Mouse (Mus musculus) embryonic facial prominence, embryonic 12.5 days (tissue): ENCODE results near the gene Cenps. TPM values are rescaled to one million over a fixed set of nuclear protein-coding genes. Genes with fewer than 3 reads are reported as not detected.
"Not testable (repeated sequence)": the region's sequence is repeated elsewhere in the genome, so short reads cannot be mapped to it uniquely, and the experiment has no call there.

Experiments
- ATAC-seq: fragments of 200-750 bp; cut with Nextera tagmentation; 2 replicates; pipeline ENCODE4 v1.8.0; 2017; ENCODE audit not compliant: insufficient number of reproducible peaks, insufficient read depth, low FRiP score, low TSS enrichment
- H3K27ac ChIP-seq: fragments of 300-500 bp; sonication (generic); 2 replicates; pipeline ENCODE4 v1.5.1; 2016; ENCODE audit warnings: mild to moderate bottlenecking
- H3K27me3 ChIP-seq: fragments of 300-500 bp; sonication (generic); 2 replicates; pipeline ENCODE4 v1.6.1; 2016; ENCODE audit warnings: mild to moderate bottlenecking, moderate library complexity
- H3K36me3 ChIP-seq: fragments of 300-500 bp; sonication (generic); 2 replicates; pipeline ENCODE4 v1.6.1; 2016; ENCODE audit warnings: mild to moderate bottlenecking
- H3K4me1 ChIP-seq: fragments of 300-500 bp; sonication (generic); 2 replicates; pipeline ENCODE4 v1.6.1; 2016
- H3K4me2 ChIP-seq: fragments of 300-500 bp; sonication (generic); replicated peaks from 2 replicates; pipeline ENCODE4 v1.6.1; 2016; ENCODE audit warnings: mild to moderate bottlenecking, moderate library complexity
- H3K4me3 ChIP-seq: fragments of 300-500 bp; sonication (generic); 2 replicates; pipeline ENCODE4 v1.5.1; 2016; ENCODE audit warnings: mild to moderate bottlenecking
- H3K9ac ChIP-seq: fragments of 300-500 bp; sonication (generic); 2 replicates; pipeline ENCODE4 v1.6.1; 2016; ENCODE audit warnings: mild to moderate bottlenecking, moderate library complexity
- H3K9me3 ChIP-seq: fragments of 300-500 bp; sonication (generic); 2 replicates; pipeline ENCODE4 v1.6.1; 2016; ENCODE audit warnings: mild to moderate bottlenecking, moderate library complexity
- WGBS: fragments of 180-500 bp; shearing (Covaris S2); methylation state at CpG from one replicate; pipeline ENCODE4 v1.1.7; 2016; 5-methylcytosine and 5-hydroxymethylcytosine counted together
- polyA plus RNA-seq: library from polyadenylated mRNA; unstranded; fragments of >200 nt; fragmentation: Nextera tagmentation; extraction: Ambion mirVana; gene quantifications from 2 replicates; pipeline ENCODE4 v1.2.1, GENCODE M21; 2016

Gene Cenps
- polyA plus RNA-seq, 1 experiment from 2014 or later: 47.1 TPM

DNA sequence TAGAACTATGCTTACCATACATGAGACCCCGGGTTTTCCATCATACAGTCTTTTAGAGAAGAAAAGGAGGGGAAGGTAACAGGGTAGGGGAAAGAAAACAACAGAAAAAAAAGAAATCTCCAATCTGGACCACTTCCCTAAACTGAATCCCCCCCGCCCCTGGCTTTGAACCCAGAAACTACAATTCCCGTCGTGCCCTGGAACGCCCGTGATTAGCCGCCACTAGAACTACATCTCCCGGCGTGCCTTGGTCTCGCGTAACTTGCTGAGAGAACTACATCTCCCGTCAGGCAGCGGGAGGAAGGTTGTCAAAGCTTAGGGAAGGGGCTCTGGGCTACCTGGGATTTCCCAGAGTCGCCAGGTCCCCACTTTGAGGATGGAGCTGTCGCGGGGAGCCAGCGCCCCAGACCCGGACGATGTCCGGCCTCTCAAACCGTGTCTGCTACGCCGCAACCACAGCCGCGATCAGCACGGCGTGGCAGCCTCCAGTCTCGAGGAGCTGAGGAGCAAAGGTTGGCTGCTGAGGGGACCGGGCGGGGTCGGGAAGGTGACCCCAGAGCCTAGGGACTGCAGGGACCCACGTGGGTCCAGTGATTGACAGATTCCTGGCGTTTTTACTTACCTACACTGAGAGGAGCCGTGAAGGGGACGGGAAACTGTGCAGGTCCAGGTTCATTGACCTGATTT lies 33.4 kb downstream of the Cenps start, which contains the start of gene Dffa:
Dffa (plus strand) TSS at position 272 of the 687 bp plus-strand sequence.
- Histone ChIP-seq H3K9me3 (no peaks in the 10 kb centered on the region), H3K4me1 (peaks cover 11% of the 10 kb centered on the region), H3K27ac (no peak within 1 kb of the TSS), H3K4me2 (peak within 1 kb of the TSS; percentile 91), H3K27me3 (no peaks in the 10 kb centered on the region), H3K9ac (peak within 1 kb of the TSS; percentile 89), H3K4me3 (peak within 1 kb of the TSS; percentile 87), H3K36me3 (peaks cover 16% of the 10 kb centered on the region)
- peak; percentile 65 for ATAC-seq
- WGBS: 1% methylated on average over 35 of the region's 35 CpGs

- H3K36me3 ChIP-seq: 0 out of 2 replicates have a peak, but pooled peaks cover 4% of the 10 kb centered on the region
- no peak overlapping the region for H3K4me2 ChIP-seq
- peaks cover 19% of the 10 kb centered on the region for H3K4me1 ChIP-seq
- H3K27ac ChIP-seq: no peak overlapping the region
- ATAC-seq: no peak
- no peak overlapping the region for H3K9ac ChIP-seq
- 87% methylated on average over 3 of the region's 3 CpGs for WGBS
- H3K4me3 ChIP-seq: no peak overlapping the region
- H3K27me3 ChIP-seq: no peaks in the 10 kb centered on the region
- no peaks in the 10 kb centered on the region for H3K9me3 ChIP-seq
These were observed 36.0 kb downstream of the Cenps start for GRCm38 (mm10) chr4:149101456-149101855.

GRCm38 (mm10) chr4:149100449-149100848 lies 37.0 kb downstream of the Cenps start:
- WGBS: 85% methylated on average over 12 of the region's 12 CpGs
- H3K4me1 ChIP-seq: peaks cover 19% of the 10 kb centered on the region
- H3K9me3 ChIP-seq, H3K36me3 ChIP-seq, H3K9ac ChIP-seq, H3K27me3 ChIP-seq, H3K4me3 ChIP-seq, ATAC-seq, H3K27ac ChIP-seq, H3K4me2 ChIP-seq: not testable (repeated sequence)

- H3K27ac ChIP-seq: peak within 1 kb of the TSS; percentile 59; the same call in 1 of the 2 replicates
- WGBS: under 1% methylated on average over 50 of the region's 50 CpGs
- H3K4me1 ChIP-seq: peaks cover 10% of the 10 kb centered on the region
- H3K36me3 ChIP-seq: no peaks in the 10 kb centered on the region
- ATAC-seq: peak; percentile 79
- peak within 1 kb of the TSS; percentile 92 for H3K4me3 ChIP-seq
- no peaks in the 10 kb centered on the region for H3K9me3 ChIP-seq
- no peaks in the 10 kb centered on the region for H3K27me3 ChIP-seq
- H3K4me2 ChIP-seq: peak within 1 kb of the TSS; percentile 89
- H3K9ac ChIP-seq: peak within 1 kb of the TSS; percentile 86
These were observed 37.9 kb downstream of the Cenps start, which contains the start of gene Pex14 for GRCm38 (mm10) chr4:149099369-149100017. Gene Pex14 (minus strand): TSS chr4:149099876.

- H3K9ac ChIP-seq: peak overlapping the region; percentile 86
- peaks cover 8% of the 10 kb centered on the region for H3K4me1 ChIP-seq
- H3K4me2 ChIP-seq: peak overlapping the region; percentile 89
- no peaks in the 10 kb centered on the region for H3K27me3 ChIP-seq
- no peak overlapping the region for H3K27ac ChIP-seq
- ATAC-seq: no peak
- H3K9me3 ChIP-seq: no peaks in the 10 kb centered on the region
- H3K36me3 ChIP-seq: 0 out of 2 replicates have a peak, but pooled peaks cover 5% of the 10 kb centered on the region
- 8% methylated on average over 11 of the region's 11 CpGs for WGBS
- peak overlapping the region; percentile 92 for H3K4me3 ChIP-seq
These were observed 38.9 kb downstream of the Cenps start for GRCm38 (mm10) chr4:149098571-149098970.

DNA sequence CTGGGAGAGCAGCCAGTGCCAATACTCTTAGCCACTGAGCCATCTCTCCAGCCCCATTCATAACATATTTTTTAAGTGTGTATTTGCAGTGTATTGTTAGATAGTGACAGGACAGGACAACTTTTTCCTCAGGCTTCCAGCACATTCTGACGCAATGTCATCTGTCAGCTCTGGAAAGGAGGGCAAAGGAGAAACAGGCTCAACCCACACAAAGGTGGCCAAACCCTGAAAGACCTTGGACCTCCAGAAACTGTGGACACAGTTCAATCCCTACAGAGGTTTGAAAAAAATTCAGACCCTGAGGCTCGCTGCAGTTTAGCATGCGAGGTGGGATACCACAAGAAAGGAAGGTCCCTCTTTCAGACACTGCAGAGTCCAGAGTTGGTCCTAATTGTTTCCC lies 39.5 kb downstream of the Cenps start:
- H3K27me3 ChIP-seq: no peaks in the 10 kb centered on the region
- peaks cover 8% of the 10 kb centered on the region for H3K4me1 ChIP-seq
- H3K36me3 ChIP-seq: peaks cover 7% of the 10 kb centered on the region; the same call in 1 of the 2 replicates
- no peak overlapping the region for H3K9ac ChIP-seq
- peak overlapping the region; percentile 92; the same call in 1 of the 2 replicates for H3K4me3 ChIP-seq
- peak overlapping the region; percentile 89 for H3K4me2 ChIP-seq
- ATAC-seq: no peak
- WGBS: 80% methylated on average over 3 of the region's 3 CpGs
- H3K9me3 ChIP-seq: no peaks in the 10 kb centered on the region
- H3K27ac ChIP-seq: no peak overlapping the region

- no peaks in the 10 kb centered on the region for H3K27me3 ChIP-seq
- WGBS: 88% methylated on average over 8 of the region's 8 CpGs
- ATAC-seq: no peak
- H3K9ac ChIP-seq: no peak overlapping the region
- peaks cover 15% of the 10 kb centered on the region for H3K36me3 ChIP-seq
- no peak overlapping the region for H3K4me3 ChIP-seq
- no peaks in the 10 kb centered on the region for H3K9me3 ChIP-seq
- no peak overlapping the region for H3K27ac ChIP-seq
- no peak overlapping the region for H3K4me2 ChIP-seq
- no peaks in the 10 kb centered on the region for H3K4me1 ChIP-seq
These were observed 46.1 kb downstream of the Cenps start for GRCm38 (mm10) chr4:149091364-149091763.

DNA sequence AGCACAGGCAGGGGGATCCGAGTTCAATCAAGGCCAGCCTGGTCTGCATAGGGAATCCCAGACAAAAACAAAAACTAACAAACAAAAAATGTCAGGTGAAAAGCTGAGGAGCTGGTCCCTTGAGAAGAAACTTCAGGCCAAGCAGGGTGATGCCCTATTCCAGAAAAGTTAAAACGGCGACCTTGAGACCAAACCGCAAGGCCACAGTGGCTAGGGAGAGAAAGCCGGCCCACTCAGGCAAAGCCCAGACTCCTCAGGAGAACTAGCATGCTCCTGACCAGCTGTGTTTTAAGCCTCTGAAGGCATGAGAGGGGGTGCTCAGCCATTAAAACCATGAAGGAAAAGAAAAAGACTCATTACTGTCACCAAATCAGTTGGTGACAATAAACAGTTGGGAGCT lies 52.0 kb downstream of the Cenps start:
- Histone ChIP-seq H3K9ac (no peak overlapping the region), H3K4me2 (no peak overlapping the region), H3K9me3 (no peaks in the 10 kb centered on the region), H3K4me3 (no peak overlapping the region), H3K4me1 (peaks cover 6% of the 10 kb centered on the region; the same call in 1 of the 2 replicates), H3K27ac (no peak overlapping the region), H3K36me3 (no peaks in the 10 kb centered on the region), H3K27me3 (no peaks in the 10 kb centered on the region)
- no peak for ATAC-seq
- WGBS: 82% methylated on average over 5 of the region's 5 CpGs

GRCm38 (mm10) chr4:149081528-149081927 lies 55.9 kb downstream of the Cenps start:
- no peak overlapping the region for H3K27ac ChIP-seq
- WGBS: 81% methylated on average over 17 of the region's 17 CpGs

DNA sequence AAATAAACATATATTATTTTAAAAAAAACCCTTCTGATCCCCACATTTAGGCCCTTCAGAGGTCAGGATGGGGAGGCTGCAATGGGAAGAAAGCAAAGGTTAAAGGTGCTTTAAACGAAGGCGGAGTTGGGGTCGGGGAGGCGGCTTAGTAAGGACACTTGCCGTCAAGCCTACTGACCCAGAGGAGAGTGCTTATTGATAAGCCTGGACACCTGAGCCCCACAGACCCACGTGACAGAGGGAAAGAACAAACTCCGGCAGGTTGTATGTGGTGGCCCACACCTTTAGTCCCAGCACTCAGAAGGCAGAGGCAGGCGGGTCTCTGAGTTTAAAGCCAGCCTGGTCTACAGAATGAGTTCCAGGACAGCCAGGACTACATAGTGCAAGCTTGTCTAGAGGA lies 57.3 kb downstream of the Cenps start:
- WGBS: 89% methylated on average over 8 of the region's 8 CpGs
- no peak for ATAC-seq
- Histone ChIP-seq H3K9ac (no peak overlapping the region), H3K27ac (no peak overlapping the region), H3K4me1 (peaks cover 9% of the 10 kb centered on the region), H3K9me3 (no peaks in the 10 kb centered on the region), H3K27me3 (no peaks in the 10 kb centered on the region), H3K4me3 (no peak overlapping the region), H3K36me3 (no peaks in the 10 kb centered on the region; the same call in 1 of the 2 replicates), H3K4me2 (no peak overlapping the region)

More at GRCm38 (mm10) chr4:149081528-149081927, 55.9 kb downstream of the Cenps start:
- Histone ChIP-seq H3K27me3 (no peaks in the 10 kb centered on the region), H3K4me3 (no peak overlapping the region), H3K9ac (no peak overlapping the region), H3K4me2 (no peak overlapping the region), H3K36me3 (no peaks in the 10 kb centered on the region), H3K9me3 (no peaks in the 10 kb centered on the region), H3K4me1 (peaks cover 6% of the 10 kb centered on the region; the same call in 1 of the 2 replicates)
- ATAC-seq: no peak

- no peaks in the 10 kb centered on the region for H3K9me3 ChIP-seq
- peaks cover 9% of the 10 kb centered on the region for H3K4me1 ChIP-seq
- no peak overlapping the region for H3K27ac ChIP-seq
- H3K27me3 ChIP-seq: no peaks in the 10 kb centered on the region
- WGBS: 89% methylated on average over 6 of the region's 6 CpGs
- H3K36me3 ChIP-seq: no peaks in the 10 kb centered on the region; the same call in 1 of the 2 replicates
- H3K4me2 ChIP-seq: no peak overlapping the region
- H3K4me3 ChIP-seq: no peak overlapping the region
- no peak for ATAC-seq
- no peak overlapping the region for H3K9ac ChIP-seq
These were observed 57.8 kb downstream of the Cenps start for GRCm38 (mm10) chr4:149079629-149080028.

- ATAC-seq: no peak
- Histone ChIP-seq H3K27ac (no peak overlapping the region), H3K36me3 (no peaks in the 10 kb centered on the region; the same call in 1 of the 2 replicates), H3K4me3 (no peak overlapping the region), H3K9me3 (no peaks in the 10 kb centered on the region), H3K4me1 (peaks cover 9% of the 10 kb centered on the region), H3K27me3 (no peaks in the 10 kb centered on the region), H3K4me2 (no peak overlapping the region), H3K9ac (no peak overlapping the region)
- 52% methylated on average over 4 of the region's 4 CpGs for WGBS
These were observed 59.2 kb downstream of the Cenps start for GRCm38 (mm10) chr4:149078261-149078660.
